Mouse (Mus musculus): ENCODE measurements around the gene Ksr1. TPM values are rescaled to one million over a fixed set of nuclear protein-coding genes. Genes with fewer than 3 reads are reported as not detected.

Gene Ksr1
- polyA plus RNA-seq, 1 experiment, result 28.1 TPM

- no peaks in the 10 kb centered on the region for H3K27me3 ChIP-seq (ENCODE audit: control insufficient read depth, insufficient read depth, low read length)
- WGBS, result 80% methylated on average over 12 of the region's 12 CpGs
- TF ChIP-seq CTCF (IDR thresholded peaks at IDR 0.05; ENCODE audit: borderline replicate concordance, control insufficient read depth, extremely low read depth, insufficient read depth, low read length, poor library complexity) (no peak), POLR2A (IDR thresholded peaks at IDR 0.05; ENCODE audit: control insufficient read depth, extremely low read depth, insufficient read depth, low read length, poor library complexity) (no peak)
- peak overlapping the region; percentile 25; the same call in 1 of the 2 replicates for H3K27ac ChIP-seq (ENCODE audit: control insufficient read depth, insufficient read depth, low read length)
- peaks cover 34% of the 10 kb centered on the region for H3K36me3 ChIP-seq (ENCODE audit: control insufficient read depth, insufficient read depth, low read length)
- H3K4me1 ChIP-seq (replicated peaks; ENCODE audit: control insufficient read depth, insufficient read depth, low read length), result peaks cover 31% of the 10 kb centered on the region
- H3K4me3 ChIP-seq (ENCODE audit: control insufficient read depth, insufficient read depth, low read length), result no peak overlapping the region
- no peak for DNase-seq
Observed at GRCm38 (mm10) chr11:78978176-78979019, 167.8 kb downstream of the Ksr1 start.

DNA sequence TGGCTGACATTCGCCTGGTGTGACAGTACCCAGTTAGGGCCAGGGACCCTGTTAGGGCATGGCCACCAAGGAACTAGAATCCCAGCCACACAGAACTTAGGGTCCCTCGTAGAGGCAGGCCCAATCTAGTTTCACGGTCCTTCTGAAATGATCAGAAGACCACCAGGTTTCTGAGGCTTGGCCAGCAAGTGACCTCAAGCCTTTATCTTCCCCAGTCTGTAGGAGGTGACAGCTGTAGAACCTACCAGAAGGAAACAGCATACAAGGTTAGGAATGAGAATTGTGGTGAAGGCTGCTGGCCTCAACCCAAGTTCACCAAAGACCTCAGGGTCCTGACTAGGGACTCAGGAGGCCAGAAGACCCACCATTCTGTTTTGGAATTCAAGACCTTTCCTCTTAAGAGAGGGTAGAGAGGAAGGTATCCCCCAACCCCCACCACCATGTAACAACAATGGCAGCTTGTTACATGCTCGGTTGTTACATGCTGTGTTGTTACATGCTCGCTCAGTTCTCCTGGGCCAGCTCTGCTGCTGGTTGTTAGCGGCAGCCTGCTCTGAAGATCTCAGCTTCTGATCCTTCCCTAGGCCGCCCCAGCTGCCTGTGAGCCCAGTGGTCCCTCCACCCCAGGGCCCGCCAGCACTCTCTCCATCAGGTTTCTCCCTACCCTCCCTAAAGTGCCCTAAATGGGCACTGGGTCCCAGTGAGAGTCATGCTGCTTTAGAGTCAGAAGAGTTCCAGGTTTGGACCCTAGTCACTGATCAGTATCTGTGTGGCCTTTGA, 169.3 kb downstream of the Ksr1 start:
- Histone ChIP-seq H3K4me1 (replicated peaks; ENCODE audit: control insufficient read depth, insufficient read depth, low read length) (peaks cover 37% of the 10 kb centered on the region), H3K36me3 (ENCODE audit: control insufficient read depth, insufficient read depth, low read length) (peaks cover 42% of the 10 kb centered on the region), H3K27me3 (ENCODE audit: control insufficient read depth, insufficient read depth, low read length) (no peaks in the 10 kb centered on the region), H3K27ac (ENCODE audit: control insufficient read depth, insufficient read depth, low read length) (no peak overlapping the region), H3K4me3 (ENCODE audit: control insufficient read depth, insufficient read depth, low read length) (no peak overlapping the region)
- no peak for DNase-seq
- TF ChIP-seq CTCF (IDR thresholded peaks at IDR 0.05; ENCODE audit: borderline replicate concordance, control insufficient read depth, extremely low read depth, insufficient read depth, low read length, poor library complexity), result no peak
- no peak for TF ChIP-seq POLR2A (IDR thresholded peaks at IDR 0.05; ENCODE audit: control insufficient read depth, extremely low read depth, insufficient read depth, low read length, poor library complexity)
- 92% methylated on average over 8 of the region's 8 CpGs for WGBS

DNA sequence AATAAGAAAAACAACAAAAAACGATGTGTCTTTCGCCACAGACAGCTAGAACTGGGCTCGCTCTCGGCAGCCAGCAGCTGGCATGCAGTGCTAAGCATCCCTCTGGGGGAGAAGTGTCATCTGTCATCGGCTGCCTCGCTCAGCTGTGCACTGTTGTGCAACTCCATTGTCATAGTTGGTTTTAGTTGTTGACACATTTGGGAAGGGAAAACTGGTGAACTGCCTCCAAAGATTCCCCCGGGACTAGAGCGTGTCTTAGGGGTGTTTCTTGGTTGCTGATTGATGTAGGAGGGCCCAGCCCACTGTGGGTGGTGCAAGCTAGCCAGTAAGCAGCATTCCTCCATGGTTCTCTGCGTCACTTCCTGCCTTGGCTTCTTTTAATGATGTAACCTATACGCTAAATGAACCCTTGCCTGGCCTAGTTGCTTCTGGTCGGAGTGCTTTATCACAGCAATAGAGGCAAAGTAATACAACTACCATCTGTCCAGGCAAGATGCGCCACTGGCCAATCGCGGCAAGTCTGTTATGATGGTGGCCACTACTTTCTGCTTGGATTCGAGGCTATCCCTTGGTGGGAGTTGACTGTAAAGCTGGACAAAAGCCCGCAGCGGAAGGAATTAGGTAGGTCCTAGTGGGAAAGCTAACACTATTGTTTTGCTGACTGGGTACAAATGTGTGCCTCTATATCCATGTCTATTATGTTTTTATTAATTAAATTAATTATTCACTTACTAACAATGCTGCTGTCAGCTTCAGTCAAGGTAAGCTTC, 172.6 kb downstream of the Ksr1 start:
- H3K36me3 ChIP-seq (ENCODE audit: control insufficient read depth, insufficient read depth, low read length), result peaks cover 75% of the 10 kb centered on the region
- DNase-seq, result no peak
- H3K27me3 ChIP-seq (ENCODE audit: control insufficient read depth, insufficient read depth, low read length), result no peaks in the 10 kb centered on the region
- peaks cover 28% of the 10 kb centered on the region for H3K4me1 ChIP-seq (replicated peaks; ENCODE audit: control insufficient read depth, insufficient read depth, low read length)
- 67% methylated on average over 17 of the region's 17 CpGs for WGBS
- TF ChIP-seq POLR2A (IDR thresholded peaks at IDR 0.05; ENCODE audit: control insufficient read depth, extremely low read depth, insufficient read depth, low read length, poor library complexity), result no peak
- TF ChIP-seq CTCF (IDR thresholded peaks at IDR 0.05; ENCODE audit: borderline replicate concordance, control insufficient read depth, extremely low read depth, insufficient read depth, low read length, poor library complexity), result no peak
- H3K4me3 ChIP-seq (ENCODE audit: control insufficient read depth, insufficient read depth, low read length), result no peak overlapping the region
- H3K27ac ChIP-seq (ENCODE audit: control insufficient read depth, insufficient read depth, low read length), result peak overlapping the region; percentile 72

DNA sequence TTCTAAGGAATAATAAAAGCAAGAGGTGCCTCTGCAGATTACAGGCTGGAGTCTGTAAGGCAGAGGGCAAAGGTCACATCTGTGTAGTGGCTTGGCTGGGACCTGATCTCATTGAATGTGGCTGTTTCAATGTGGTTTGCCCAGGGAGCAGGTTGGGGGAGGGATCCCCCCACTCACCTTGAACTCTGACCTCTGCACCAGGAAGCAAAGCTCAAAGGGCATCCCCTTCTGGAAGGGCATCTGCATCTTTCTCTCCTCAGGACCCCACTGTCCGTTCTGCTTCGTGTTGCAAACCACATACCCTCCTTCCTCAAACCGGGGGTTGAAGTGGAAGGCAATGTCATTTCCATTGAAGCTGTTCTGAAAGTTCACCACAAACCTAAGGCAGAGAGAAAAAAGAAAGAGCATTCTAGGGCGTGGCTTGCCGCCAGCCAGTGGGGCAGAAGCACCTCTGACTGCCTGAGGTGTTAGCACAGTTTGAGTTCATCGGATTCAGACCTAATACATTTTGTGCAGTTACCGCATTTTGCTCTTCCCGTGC, 173.3 kb downstream of the Ksr1 start:
- Histone ChIP-seq H3K27ac (ENCODE audit: control insufficient read depth, insufficient read depth, low read length) (peak overlapping the region; percentile 72), H3K4me1 (replicated peaks; ENCODE audit: control insufficient read depth, insufficient read depth, low read length) (peaks cover 24% of the 10 kb centered on the region), H3K27me3 (ENCODE audit: control insufficient read depth, insufficient read depth, low read length) (no peaks in the 10 kb centered on the region), H3K36me3 (ENCODE audit: control insufficient read depth, insufficient read depth, low read length) (peaks cover 81% of the 10 kb centered on the region), H3K4me3 (ENCODE audit: control insufficient read depth, insufficient read depth, low read length) (no peak overlapping the region)
- peak; percentile 48 for DNase-seq
- WGBS, result 13% methylated on average over 8 of the region's 8 CpGs
- TF ChIP-seq POLR2A (IDR thresholded peaks at IDR 0.05; ENCODE audit: control insufficient read depth, extremely low read depth, insufficient read depth, low read length, poor library complexity) (no peak), CTCF (IDR thresholded peaks at IDR 0.05; ENCODE audit: borderline replicate concordance, control insufficient read depth, extremely low read depth, insufficient read depth, low read length, poor library complexity) (no peak)

DNA sequence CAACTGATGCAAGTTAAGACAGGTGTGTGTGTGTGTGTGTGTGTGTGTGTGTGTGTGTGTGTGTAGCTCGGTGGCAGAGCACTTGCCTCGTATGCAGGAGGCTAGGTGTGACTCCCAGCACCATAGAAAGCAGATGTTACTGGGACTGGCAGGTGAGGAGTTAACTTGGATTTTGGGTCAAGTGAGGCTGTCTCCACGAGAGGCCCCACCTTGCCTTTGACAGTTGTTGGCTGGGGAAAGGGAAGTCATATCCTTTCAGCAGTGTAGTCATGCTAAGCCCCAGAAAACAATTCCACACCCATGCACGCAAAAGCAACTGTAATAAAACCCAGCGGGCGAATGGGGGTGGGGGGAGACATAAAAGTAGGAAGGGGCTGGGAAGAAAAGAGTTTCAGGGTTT, 173.9 kb downstream of the Ksr1 start:
- 56% methylated on average over 6 of the region's 6 CpGs for WGBS
- DNase-seq, result no peak
- Histone ChIP-seq H3K27me3 (ENCODE audit: control insufficient read depth, insufficient read depth, low read length) (no peaks in the 10 kb centered on the region), H3K4me3 (ENCODE audit: control insufficient read depth, insufficient read depth, low read length) (no peak overlapping the region), H3K4me1 (replicated peaks; ENCODE audit: control insufficient read depth, insufficient read depth, low read length) (peaks cover 24% of the 10 kb centered on the region), H3K36me3 (ENCODE audit: control insufficient read depth, insufficient read depth, low read length) (peaks cover 83% of the 10 kb centered on the region), H3K27ac (ENCODE audit: control insufficient read depth, insufficient read depth, low read length) (peak overlapping the region; percentile 72)
- TF ChIP-seq CTCF (IDR thresholded peaks at IDR 0.05; ENCODE audit: borderline replicate concordance, control insufficient read depth, extremely low read depth, insufficient read depth, low read length, poor library complexity) (no peak), POLR2A (IDR thresholded peaks at IDR 0.05; ENCODE audit: control insufficient read depth, extremely low read depth, insufficient read depth, low read length, poor library complexity) (no peak)

DNA sequence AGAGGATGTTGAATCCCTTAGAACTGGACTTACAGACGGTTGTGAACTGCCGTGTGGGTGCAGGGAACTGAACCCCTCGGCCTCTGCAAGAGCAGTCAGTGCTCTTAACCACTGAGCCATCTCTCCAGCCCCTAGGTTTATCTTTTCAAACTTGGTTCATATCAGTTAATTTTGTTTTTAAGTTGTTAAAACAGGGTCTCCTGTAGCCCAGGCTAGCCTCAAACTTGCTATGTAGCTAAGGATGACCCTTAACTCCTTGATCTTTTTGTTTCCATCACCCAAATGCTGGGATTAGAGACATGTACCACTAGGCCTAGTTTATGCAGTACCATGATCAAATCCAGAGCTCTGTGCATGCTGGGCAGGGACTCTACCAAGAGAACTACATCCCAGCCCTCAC, 174.5 kb downstream of the Ksr1 start:
- H3K36me3 ChIP-seq (ENCODE audit: control insufficient read depth, insufficient read depth, low read length), result peaks cover 86% of the 10 kb centered on the region

More for the DNA sequence above, 174.5 kb downstream of the Ksr1 start:
- Histone ChIP-seq H3K27me3 (ENCODE audit: control insufficient read depth, insufficient read depth, low read length) (no peaks in the 10 kb centered on the region), H3K4me1 (replicated peaks; ENCODE audit: control insufficient read depth, insufficient read depth, low read length) (peaks cover 24% of the 10 kb centered on the region), H3K4me3 (ENCODE audit: control insufficient read depth, insufficient read depth, low read length) (no peak overlapping the region), H3K27ac (ENCODE audit: control insufficient read depth, insufficient read depth, low read length) (no peak overlapping the region)
- no peak for DNase-seq
- 97% methylated on average over 3 of the region's 3 CpGs for WGBS
- TF ChIP-seq POLR2A (IDR thresholded peaks at IDR 0.05; ENCODE audit: control insufficient read depth, extremely low read depth, insufficient read depth, low read length, poor library complexity), result no peak
- TF ChIP-seq CTCF (IDR thresholded peaks at IDR 0.05; ENCODE audit: borderline replicate concordance, control insufficient read depth, extremely low read depth, insufficient read depth, low read length, poor library complexity), result no peak
